Mouse (Mus musculus): ENCODE results near the gene Hist1h3g. TPM values are rescaled to one million over a fixed set of nuclear protein-coding genes. Genes with fewer than 3 reads are reported as not detected.
"Not testable (repeated sequence)": the region's sequence is repeated elsewhere in the genome, so short reads cannot be mapped to it uniquely, and the experiment has no call there.

Gene Hist1h3g
- polyA plus RNA-seq, 1 experiment from 2014 or later, result 7.8 TPM

GRCm38 (mm10) chr13:23575864-23576313, 40.7 kb downstream of the Hist1h3g start:
- peak overlapping the region; percentile 89 for H3K27ac ChIP-seq
- peak overlapping the region; percentile 60 for H3K9ac ChIP-seq
- peaks cover 15% of the 10 kb centered on the region; the same call in 1 of the 2 replicates for H3K4me1 ChIP-seq
- peak overlapping the region; percentile 51 for H3K4me3 ChIP-seq
- not testable (repeated sequence) for H3K27me3 ChIP-seq; H3K9me3 ChIP-seq; ATAC-seq (ENCODE audit: insufficient number of reproducible peaks, insufficient read depth, low FRiP score, low TSS enrichment); H3K36me3 ChIP-seq
- H3K4me2 ChIP-seq (replicated peaks), result peak overlapping the region; percentile 75
- WGBS, result 0% methylated on average over 8 of the region's 40 CpGs

GRCm38 (mm10) chr13:23576351-23576881, 41.2 kb downstream of the Hist1h3g start:
- H3K9ac ChIP-seq, result peak overlapping the region; percentile 60
- H3K4me3 ChIP-seq, result peak overlapping the region; percentile 51
- 3% methylated on average over 7 of the region's 7 CpGs for WGBS
- peaks cover 15% of the 10 kb centered on the region; the same call in 1 of the 2 replicates for H3K4me1 ChIP-seq
- peak overlapping the region; percentile 75 for H3K4me2 ChIP-seq (replicated peaks)
- H3K27ac ChIP-seq, result peak overlapping the region; percentile 89
- no peaks in the 10 kb centered on the region for H3K36me3 ChIP-seq
- H3K9me3 ChIP-seq, result no peaks in the 10 kb centered on the region
- H3K27me3 ChIP-seq, result no peaks in the 10 kb centered on the region
- ATAC-seq (ENCODE audit: insufficient number of reproducible peaks, insufficient read depth, low FRiP score, low TSS enrichment), result no peak

GRCm38 (mm10) chr13:23576906-23577639, 41.9 kb downstream of the Hist1h3g start:
- H3K9ac ChIP-seq, result peak overlapping the region; percentile 60
- no peaks in the 10 kb centered on the region for H3K9me3 ChIP-seq
- H3K4me1 ChIP-seq, result peaks cover 18% of the 10 kb centered on the region; the same call in 1 of the 2 replicates
- ATAC-seq (ENCODE audit: insufficient number of reproducible peaks, insufficient read depth, low FRiP score, low TSS enrichment), result no peak
- peak overlapping the region; percentile 89 for H3K27ac ChIP-seq
- H3K36me3 ChIP-seq, result no peaks in the 10 kb centered on the region
- 40% methylated on average over 6 of the region's 6 CpGs for WGBS
- H3K4me2 ChIP-seq (replicated peaks), result peak overlapping the region; percentile 75
- peak overlapping the region; percentile 51 for H3K4me3 ChIP-seq
- H3K27me3 ChIP-seq, result no peaks in the 10 kb centered on the region

- no peak overlapping the region for H3K27ac ChIP-seq
- no peaks in the 10 kb centered on the region for H3K27me3 ChIP-seq
- peaks cover 19% of the 10 kb centered on the region for H3K4me1 ChIP-seq
- no peak overlapping the region for H3K9ac ChIP-seq
- no peak overlapping the region for H3K4me3 ChIP-seq
- ATAC-seq (ENCODE audit: insufficient number of reproducible peaks, insufficient read depth, low FRiP score, low TSS enrichment), result no peak
- H3K36me3 ChIP-seq, result no peaks in the 10 kb centered on the region
- H3K9me3 ChIP-seq, result no peaks in the 10 kb centered on the region
- H3K4me2 ChIP-seq (replicated peaks), result no peak overlapping the region
- 85% methylated on average over 1 of the region's 1 CpGs for WGBS
Measured at GRCm38 (mm10) chr13:23577835-23578234, 42.6 kb downstream of the Hist1h3g start.

GRCm38 (mm10) chr13:23581408-23582218, 46.4 kb downstream of the Hist1h3g start, which contains the start of gene Hist1h4d:
Hist1h4d (plus strand) TSS chr13:23581598.
- Histone ChIP-seq H3K27me3 (no peaks in the 10 kb centered on the region), H3K9me3 (no peaks in the 10 kb centered on the region), H3K4me2 (replicated peaks) (peak within 1 kb of the TSS; percentile 89), H3K4me3 (peak within 1 kb of the TSS; percentile 53), H3K27ac (peak within 1 kb of the TSS; percentile 92), H3K4me1 (peaks cover 28% of the 10 kb centered on the region), H3K9ac (peak within 1 kb of the TSS; percentile 73), H3K36me3 (no peaks in the 10 kb centered on the region)
- WGBS, result under 1% methylated on average over 43 of the region's 43 CpGs
- peak; percentile 93 for ATAC-seq (ENCODE audit: insufficient number of reproducible peaks, insufficient read depth, low FRiP score, low TSS enrichment)

- peak overlapping the region; percentile 89 for H3K4me2 ChIP-seq (replicated peaks)
- no peaks in the 10 kb centered on the region for H3K27me3 ChIP-seq
- no peaks in the 10 kb centered on the region for H3K36me3 ChIP-seq
- ATAC-seq (ENCODE audit: insufficient number of reproducible peaks, insufficient read depth, low FRiP score, low TSS enrichment), result no peak
- peak overlapping the region; percentile 92 for H3K27ac ChIP-seq
- no peaks in the 10 kb centered on the region for H3K9me3 ChIP-seq
- peaks cover 24% of the 10 kb centered on the region for H3K4me1 ChIP-seq
- peak overlapping the region; percentile 73 for H3K9ac ChIP-seq
- WGBS, result 3% methylated on average over 6 of the region's 6 CpGs
- H3K4me3 ChIP-seq, result peak overlapping the region; percentile 53
Measured at GRCm38 (mm10) chr13:23582219-23583056, 47.2 kb downstream of the Hist1h3g start.

GRCm38 (mm10) chr13:23583387-23584068, 48.3 kb downstream of the Hist1h3g start:
- H3K4me1 ChIP-seq, result peaks cover 24% of the 10 kb centered on the region
- peak overlapping the region; percentile 13; the same call in 1 of the 2 replicates for H3K4me2 ChIP-seq (replicated peaks)
- no peak overlapping the region for H3K4me3 ChIP-seq
- peak overlapping the region; percentile 92 for H3K27ac ChIP-seq
- no peaks in the 10 kb centered on the region for H3K9me3 ChIP-seq
- no peak for ATAC-seq (ENCODE audit: insufficient number of reproducible peaks, insufficient read depth, low FRiP score, low TSS enrichment)
- no peak overlapping the region for H3K9ac ChIP-seq
- H3K36me3 ChIP-seq, result no peaks in the 10 kb centered on the region
- no peaks in the 10 kb centered on the region for H3K27me3 ChIP-seq

- Histone ChIP-seq H3K9me3 (no peaks in the 10 kb centered on the region), H3K4me3 (peak overlapping the region; percentile 45), H3K9ac (peak overlapping the region; percentile 66), H3K36me3 (no peaks in the 10 kb centered on the region), H3K4me2 (replicated peaks) (peak overlapping the region; percentile 74), H3K4me1 (peaks cover 24% of the 10 kb centered on the region), H3K27ac (peak overlapping the region; percentile 98), H3K27me3 (no peaks in the 10 kb centered on the region)
- no peak for ATAC-seq (ENCODE audit: insufficient number of reproducible peaks, insufficient read depth, low FRiP score, low TSS enrichment)
Measured at GRCm38 (mm10) chr13:23584331-23584730, 49.1 kb downstream of the Hist1h3g start.

GRCm38 (mm10) chr13:23585029-23585441, 49.8 kb downstream of the Hist1h3g start:
- Histone ChIP-seq H3K9ac (peak overlapping the region; percentile 66), H3K4me3 (peak overlapping the region; percentile 45), H3K4me2 (replicated peaks) (peak overlapping the region; percentile 74), H3K4me1 (peaks cover 24% of the 10 kb centered on the region), H3K27ac (peak overlapping the region; percentile 98), H3K9me3 (no peaks in the 10 kb centered on the region), H3K27me3 (no peaks in the 10 kb centered on the region), H3K36me3 (no peaks in the 10 kb centered on the region)
- no peak for ATAC-seq (ENCODE audit: insufficient number of reproducible peaks, insufficient read depth, low FRiP score, low TSS enrichment)
- under 1% methylated on average over 21 of the region's 21 CpGs for WGBS
